Mouse (Mus musculus) stomach, postnatal 0 days (tissue): Measurements from ENCODE around the gene Caml. TPM values are rescaled to one million over a fixed set of nuclear protein-coding genes. Genes with fewer than 3 reads are reported as not detected.
"Not testable (repeated sequence)": the region's sequence is repeated elsewhere in the genome, so short reads cannot be mapped to it uniquely, and the experiment has no call there.

Experiments
- ATAC-seq: fragments of 200-750 bp; cut with Nextera tagmentation; 2 replicates; pipeline ENCODE4 v1.8.0; 2017; ENCODE audit not compliant: low FRiP score, low TSS enrichment
- DNase-seq: peaks from one replicate; pipeline ENCODE4 v3.0.0-alpha.2; 2016; ENCODE audit warnings: low spot score
- H3K27ac ChIP-seq: fragments of 300-500 bp; sonication (generic); replicated peaks from 2 replicates; pipeline ENCODE4 v1.5.1; 2014; ENCODE audit warnings: mild to moderate bottlenecking, control low read depth
- H3K27me3 ChIP-seq: fragments of 300-500 bp; sonication (generic); 2 replicates; pipeline ENCODE4 v1.6.1; 2014; ENCODE audit warnings: low read length; ENCODE audit not compliant: control insufficient read depth, insufficient read depth
- H3K36me3 ChIP-seq: fragments of 300-500 bp; sonication (generic); 2 replicates; pipeline ENCODE4 v1.6.1; 2014; ENCODE audit warnings: low read length, mixed read lengths; ENCODE audit not compliant: control insufficient read depth, insufficient read depth
- H3K4me1 ChIP-seq: fragments of 300-500 bp; sonication (generic); replicated peaks from 2 replicates; pipeline ENCODE4 v1.6.1; 2014; ENCODE audit warnings: antibody characterized with exemption; ENCODE audit not compliant: control insufficient read depth, insufficient read depth
- H3K4me2 ChIP-seq: fragments of 300-500 bp; sonication (generic); replicated peaks from 2 replicates; pipeline ENCODE4 v1.6.1; 2014; ENCODE audit warnings: low read depth, mild to moderate bottlenecking, control low read depth, moderate library complexity
- H3K4me3 ChIP-seq: fragments of 300-500 bp; sonication (generic); 2 replicates; pipeline ENCODE4 v1.5.1; 2014; ENCODE audit warnings: low read depth, low read length, control low read depth
- H3K9ac ChIP-seq: fragments of 300-500 bp; sonication (generic); 2 replicates; pipeline ENCODE4 v1.6.1; 2014; ENCODE audit warnings: mild to moderate bottlenecking, low read length, control low read depth, mixed read lengths
- H3K9me3 ChIP-seq: fragments of 300-500 bp; sonication (generic); 2 replicates; pipeline ENCODE4 v1.6.1; 2016; ENCODE audit warnings: low read length; ENCODE audit not compliant: control insufficient read depth
- CTCF ChIP-seq: IDR thresholded peaks from 2 replicates; pipeline ENCODE4 v1.5.1; 2016; ENCODE audit warnings: antibody characterized with exemption, low read depth, mild to moderate bottlenecking, moderate library complexity
- EP300 ChIP-seq: optimal IDR thresholded peaks from 2 replicates; pipeline ENCODE3; 2016; ENCODE audit warnings: antibody characterized with exemption
- WGBS: fragments of 180-500 bp; shearing (Covaris S2); extraction: QIAGEN DNeasy Blood & Tissue Kit; methylation state at CpG from one replicate; pipeline ENCODE4 v1.1.7; 2014; 5-methylcytosine and 5-hydroxymethylcytosine counted together
- polyA plus RNA-seq: library from polyadenylated mRNA; unstranded; fragments of >200 nt; fragmentation: Nextera tagmentation; extraction: Ambion mirVana; gene quantifications from 2 replicates; pipeline ENCODE4 v1.2.1, GENCODE M21; 2015

Gene Caml
- polyA plus RNA-seq, 1 experiment from 2014 or later = 33.0 TPM

DNA sequence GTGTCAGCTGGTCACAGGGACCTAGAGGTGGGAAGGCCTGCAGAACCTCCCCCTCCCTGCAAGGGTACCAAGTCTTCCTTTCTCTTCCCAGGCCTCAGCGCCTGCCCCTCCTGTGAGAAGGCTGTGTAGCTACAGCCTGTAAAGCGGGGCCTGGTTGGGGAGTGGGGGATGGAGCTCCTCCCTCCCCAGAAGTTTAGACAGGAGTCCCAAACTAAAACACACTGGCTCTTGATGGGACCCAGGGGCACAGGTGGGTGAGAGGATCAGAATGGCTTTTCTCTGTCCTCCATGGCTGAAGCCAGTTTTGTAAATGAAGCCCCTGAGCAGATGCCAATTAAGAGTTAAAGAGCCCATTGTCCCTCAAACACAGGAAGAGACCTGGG, 15.2 kb upstream of the Caml start:
- no peak overlapping the region for H3K4me2 ChIP-seq
- WGBS = 92% methylated on average over 2 of the region's 2 CpGs
- ATAC-seq (no peak), DNase-seq (no peak)
- no peak for TF ChIP-seq CTCF
- TF ChIP-seq EP300 = no peak
- no peak overlapping the region for H3K9ac ChIP-seq
- H3K27ac ChIP-seq = no peak overlapping the region
- no peak overlapping the region for H3K4me3 ChIP-seq
- no peaks in the 10 kb centered on the region for H3K4me1 ChIP-seq
- no peaks in the 10 kb centered on the region for H3K9me3 ChIP-seq
- H3K36me3 ChIP-seq = peaks cover 28% of the 10 kb centered on the region
- no peaks in the 10 kb centered on the region for H3K27me3 ChIP-seq

DNA sequence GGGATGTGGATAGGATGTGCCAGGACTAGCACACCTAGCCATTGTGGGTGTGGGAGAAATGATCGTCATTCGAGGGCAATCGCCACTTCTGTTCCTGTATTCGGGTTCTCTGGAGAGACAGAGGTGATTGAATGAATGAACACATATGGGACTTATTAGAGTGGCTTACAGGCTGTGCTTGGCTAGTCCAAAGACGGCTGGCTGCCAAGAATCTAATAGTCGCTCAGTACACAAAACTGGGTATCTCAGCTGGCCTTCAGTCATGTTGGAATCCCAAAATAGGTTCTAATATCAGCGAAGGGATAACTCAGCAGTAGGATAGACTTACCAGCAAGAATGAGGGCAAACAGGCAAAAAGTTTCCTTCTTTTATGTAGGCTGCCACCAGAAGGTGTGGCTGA, 10.8 kb upstream of the Caml start:
- Histone ChIP-seq H3K9ac (no peak overlapping the region), H3K27me3 (no peaks in the 10 kb centered on the region), H3K4me3 (no peak overlapping the region), H3K4me2 (no peak overlapping the region), H3K4me1 (no peaks in the 10 kb centered on the region), H3K9me3 (no peaks in the 10 kb centered on the region), H3K27ac (no peak overlapping the region), H3K36me3 (peaks cover 19% of the 10 kb centered on the region)
- WGBS = 85% methylated on average over 7 of the region's 7 CpGs
- DNase-seq = no peak
- ATAC-seq = no peak
- TF ChIP-seq EP300 = no peak
- TF ChIP-seq CTCF = no peak

DNA sequence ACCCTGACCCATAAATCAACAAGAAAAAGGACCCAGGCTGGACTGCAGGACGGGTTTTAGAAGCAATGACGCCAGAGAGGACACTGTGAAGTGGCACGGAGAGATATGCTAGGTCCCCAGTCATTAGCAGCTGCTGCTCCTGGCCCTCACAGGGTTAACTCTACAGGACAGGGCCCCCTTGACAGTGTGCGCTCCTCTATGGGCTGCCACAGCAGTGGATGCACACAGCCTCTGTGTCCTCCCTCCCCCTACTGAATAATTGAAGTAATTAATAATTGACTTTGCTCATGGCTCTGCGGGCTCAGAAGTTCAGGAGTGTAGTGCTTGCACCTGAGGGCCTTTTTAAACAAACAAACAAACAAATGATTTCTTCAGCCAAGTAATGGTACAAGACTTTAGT, 9.3 kb upstream of the Caml start:
- H3K27ac ChIP-seq = no peak overlapping the region
- no peak overlapping the region for H3K4me3 ChIP-seq
- H3K36me3 ChIP-seq = peaks cover 14% of the 10 kb centered on the region
- 45% methylated on average over 5 of the region's 5 CpGs for WGBS
- ATAC-seq (no peak), DNase-seq (no peak)
- H3K27me3 ChIP-seq = no peaks in the 10 kb centered on the region
- no peak overlapping the region for H3K4me2 ChIP-seq
- H3K9me3 ChIP-seq = no peaks in the 10 kb centered on the region
- H3K4me1 ChIP-seq = no peaks in the 10 kb centered on the region
- H3K9ac ChIP-seq = no peak overlapping the region
- no peak for TF ChIP-seq EP300
- TF ChIP-seq CTCF = no peak

DNA sequence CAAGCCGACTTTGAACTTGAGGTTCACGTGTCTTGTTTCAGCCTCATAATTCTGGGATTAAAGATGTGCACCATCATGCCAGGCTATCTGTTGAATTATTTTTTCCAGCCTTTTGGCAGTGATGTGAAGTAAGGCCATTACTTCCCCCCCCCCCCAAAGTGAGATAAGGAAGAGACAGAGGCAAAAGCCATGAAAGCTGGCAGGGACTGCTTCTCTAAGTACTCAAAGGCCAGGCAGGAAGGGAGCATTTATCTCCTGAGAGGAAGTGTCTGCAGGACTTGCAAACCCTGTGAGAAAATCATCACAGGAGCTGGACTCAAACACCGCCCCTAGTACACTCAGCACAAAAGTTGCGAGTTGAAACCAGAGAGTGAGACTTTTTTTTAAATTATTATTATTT, 3.5 kb upstream of the Caml start:
- WGBS = 86% methylated on average over 4 of the region's 4 CpGs
- Histone ChIP-seq H3K4me2 (no peak overlapping the region), H3K27ac (no peak overlapping the region), H3K4me1 (no peaks in the 10 kb centered on the region), H3K9ac (no peak overlapping the region), H3K36me3 (no peaks in the 10 kb centered on the region), H3K4me3 (no peak overlapping the region), H3K9me3 (no peaks in the 10 kb centered on the region), H3K27me3 (no peaks in the 10 kb centered on the region)
- no peak for TF ChIP-seq CTCF
- no peak for TF ChIP-seq EP300
- ATAC-seq (no peak), DNase-seq (no peak)

GRCm38 (mm10) chr13:55620275-55620674, 2.5 kb upstream of the Caml start:
- no peaks in the 10 kb centered on the region for H3K9me3 ChIP-seq
- H3K4me3 ChIP-seq = no peak overlapping the region
- ATAC-seq (no peak), DNase-seq (no peak)
- H3K9ac ChIP-seq = no peak overlapping the region
- TF ChIP-seq EP300 (no peak), CTCF (no peak)
- H3K36me3 ChIP-seq = peaks cover 4% of the 10 kb centered on the region; the same call in 1 of the 2 replicates
- no peak overlapping the region for H3K4me2 ChIP-seq
- H3K27me3 ChIP-seq = no peaks in the 10 kb centered on the region
- H3K4me1 ChIP-seq = no peaks in the 10 kb centered on the region
- 78% methylated on average over 2 of the region's 2 CpGs for WGBS
- H3K27ac ChIP-seq = no peak overlapping the region

GRCm38 (mm10) chr13:55622156-55622648, 603 bp upstream of the Caml start:
- H3K9me3 ChIP-seq, H3K27me3 ChIP-seq, H3K4me1 ChIP-seq, DNase-seq, ATAC-seq, H3K36me3 ChIP-seq: not testable (repeated sequence)
- 13% methylated on average over 19 of the region's 20 CpGs for WGBS
- peak overlapping the region; percentile 85 for H3K4me3 ChIP-seq
- peak overlapping the region; percentile 78 for H3K9ac ChIP-seq
- H3K4me2 ChIP-seq = peak overlapping the region; percentile 83
- peak overlapping the region; percentile 85 for H3K27ac ChIP-seq
